Mouse (Mus musculus) forelimb bud, embryonic 11.5 days (tissue): Measurements from ENCODE around the gene Cldn7.
"Not testable (repeated sequence)": the region's sequence is repeated elsewhere in the genome, so short reads cannot be mapped to it uniquely, and the experiment has no call there.

Experiments
- DNase-seq: peaks from one replicate; pipeline ENCODE4 v3.0.0-alpha.2; 2012; ENCODE audit warnings: low read depth, low spot score

The Cldn7 gene

GRCm38 (mm10) chr11:70014051-70014450 is 49.5 kb downstream of the Cldn7 start:
- DNase-seq = no peak

DNA sequence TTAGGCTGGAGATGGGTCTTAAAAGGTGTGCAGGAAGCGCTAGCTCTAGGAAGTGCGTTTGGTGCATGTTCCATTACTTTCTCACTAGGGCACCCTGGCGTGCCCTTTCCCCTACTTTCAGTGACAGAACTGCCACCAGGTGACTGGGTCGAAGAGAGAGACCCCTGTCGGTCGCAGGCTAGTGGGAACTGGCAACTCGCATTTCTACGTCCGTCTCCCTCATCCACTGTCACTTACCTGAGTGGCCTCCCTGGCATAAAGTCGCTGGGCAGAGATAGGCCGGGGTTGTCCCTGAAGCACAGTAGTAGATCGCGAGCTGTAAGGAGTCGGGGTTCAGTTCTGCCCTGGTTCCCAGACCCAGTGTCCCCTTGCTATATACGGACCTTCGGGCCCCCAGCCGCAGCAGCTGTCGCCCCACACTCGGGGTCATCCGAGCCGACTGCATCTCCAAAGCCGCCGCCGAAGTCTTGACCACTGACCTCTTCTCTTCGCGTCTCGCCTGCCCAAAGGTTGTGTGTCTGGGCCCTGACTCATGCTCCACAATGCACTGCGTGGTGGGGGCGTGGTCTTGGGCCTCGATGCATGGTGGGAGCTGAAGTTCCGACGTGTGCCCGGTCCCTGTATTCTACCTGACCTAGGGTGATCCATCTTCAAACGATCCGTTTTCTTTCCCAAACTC is 50.4 kb downstream of the Cldn7 start, which contains the start of gene Acadvl:
Gene Acadvl (minus strand): TSS at position 532 of the 679 bp plus-strand sequence.
- DNase-seq = peak; percentile 74

DNA sequence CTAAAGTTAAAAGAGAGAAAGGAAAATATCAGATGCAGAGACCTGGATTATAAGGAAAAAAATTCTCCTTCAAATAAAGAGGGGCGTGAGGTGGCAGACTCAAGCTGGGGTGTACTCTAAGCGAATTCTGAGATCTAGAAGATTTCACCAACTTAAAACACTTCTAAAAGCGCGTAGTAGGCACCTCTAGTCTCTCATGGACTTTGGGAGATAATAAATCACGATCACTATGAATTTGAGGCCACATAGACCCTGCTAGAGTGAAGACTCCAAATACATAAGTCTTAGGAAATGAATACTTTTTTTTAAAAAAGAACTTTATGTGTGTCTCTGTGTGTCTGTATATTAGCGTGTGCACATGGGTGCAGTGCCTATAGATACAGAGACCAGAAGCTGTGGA is 51.1 kb downstream of the Cldn7 start:
- no peak for DNase-seq

DNA sequence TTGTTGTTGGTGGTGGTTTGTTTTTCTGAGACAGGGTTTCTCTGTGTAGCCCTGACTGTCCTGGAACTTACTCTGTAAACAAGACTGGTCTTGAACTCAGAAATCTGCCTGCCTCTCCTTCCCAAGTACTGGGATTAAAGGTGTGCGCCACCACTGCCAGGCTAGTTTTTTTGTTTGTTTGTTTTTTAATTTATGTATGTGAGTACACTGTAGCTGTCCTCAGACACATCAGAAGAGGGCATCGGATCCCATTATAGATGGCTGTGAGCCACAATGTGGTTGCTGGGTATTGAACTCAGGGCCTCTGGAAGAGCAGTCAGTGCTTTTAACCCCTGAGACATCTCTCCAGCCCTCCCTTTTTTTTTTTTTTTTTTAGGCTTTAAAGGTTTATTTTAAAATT is 51.6 kb downstream of the Cldn7 start:
- DNase-seq = not testable (repeated sequence)

- DNase-seq = no peak
Observed at GRCm38 (mm10) chr11:70016669-70017068, 52.1 kb downstream of the Cldn7 start, which contains the start of gene Dlg4. Gene Dlg4 (plus strand): TSS chr11:70016942.

DNA sequence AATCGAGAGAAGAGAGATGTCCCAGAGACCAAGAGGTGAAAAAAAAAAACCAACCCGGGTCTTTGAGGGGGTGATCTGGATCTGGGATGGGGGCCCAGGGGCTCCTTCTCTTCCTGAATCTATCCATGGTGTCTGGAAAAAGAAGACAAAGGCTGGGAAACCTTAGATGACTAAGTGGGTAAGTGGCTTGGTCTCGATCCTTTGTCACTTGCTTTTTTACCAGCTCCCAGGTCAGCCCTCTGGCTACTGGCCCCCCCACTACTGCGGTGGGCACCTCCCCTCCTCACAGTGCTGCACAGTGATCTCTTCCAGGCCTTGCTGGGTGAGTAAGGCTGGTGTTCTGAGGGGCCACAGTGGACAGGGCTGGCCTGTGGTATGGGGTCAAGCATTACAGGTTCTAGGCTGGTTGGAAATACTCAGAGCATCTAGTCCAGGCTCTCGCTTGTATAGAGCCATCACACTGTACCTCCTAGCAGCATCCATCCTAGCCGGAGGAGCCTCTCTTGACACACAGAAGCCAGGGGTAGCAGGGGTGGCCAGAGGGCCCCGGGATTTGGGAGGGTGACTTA is 52.7 kb downstream of the Cldn7 start:
- no peak for DNase-seq
